Mouse (Mus musculus) G1E (cell line): ENCODE measurements around the gene Gm3417. TPM values are rescaled to one million over a fixed set of nuclear protein-coding genes. Genes with fewer than 3 reads are reported as not detected.
"Not testable (repeated sequence)": the region's sequence is repeated elsewhere in the genome, so short reads cannot be mapped to it uniquely, and the experiment has no call there.

ENCODE experiments used
- ATAC-seq: 2 replicates; pipeline ENCODE4 v1.8.0; 2016; ENCODE audit warnings: mild to moderate bottlenecking; ENCODE audit not compliant: insufficient number of reproducible peaks, poor library complexity, low FRiP score, severe bottlenecking; ENCODE audit errors: extremely low read depth
- DNase-seq: peaks from one replicate; pipeline ENCODE4 v3.0.0; 2012; ENCODE audit warnings: low spot score
- H3K27me3 ChIP-seq: 2 replicates; pipeline ENCODE4 v1.6.1; 2012; ENCODE audit warnings: mild to moderate bottlenecking, low read length, inconsistent platforms; ENCODE audit not compliant: insufficient read depth
- H3K36me3 ChIP-seq: replicated peaks from 2 replicates; pipeline ENCODE3; 2012; ENCODE audit warnings: mild to moderate bottlenecking, inconsistent platforms
- H3K4me1 ChIP-seq: 2 replicates; pipeline ENCODE4 v1.6.1; 2012; ENCODE audit warnings: low read depth, low read length, inconsistent platforms, mixed read lengths; ENCODE audit not compliant: insufficient read depth
- H3K4me3 ChIP-seq: 2 replicates; pipeline ENCODE4 v1.5.1; 2012; ENCODE audit warnings: low read depth, mild to moderate bottlenecking, inconsistent platforms, low read length, moderate library complexity, mixed read lengths
- H3K9me3 ChIP-seq: replicated peaks from 2 replicates; pipeline ENCODE4 v1.6.1; 2012; ENCODE audit warnings: inconsistent platforms
- CTCF ChIP-seq: IDR thresholded peaks from 2 replicates; pipeline ENCODE4 v1.5.1; 2012; ENCODE audit warnings: low read depth, low read length, inconsistent platforms, mixed read lengths
- GATA1 ChIP-seq: IDR thresholded peaks from 2 replicates; pipeline ENCODE4 v1.6.1; 2012; ENCODE audit warnings: borderline replicate concordance, low read length, inconsistent platforms, mixed read lengths
- GATA2 ChIP-seq: IDR thresholded peaks from 2 replicates; pipeline ENCODE4 v1.6.1; 2012; ENCODE audit warnings: low read depth, low read length, inconsistent platforms, borderline replicate concordance
- POLR2AphosphoS5 ChIP-seq: IDR thresholded peaks from 2 replicates; pipeline ENCODE4 v1.6.1; 2012; ENCODE audit warnings: low read depth, low read length, inconsistent platforms; ENCODE audit not compliant: insufficient replicate concordance
- TAL1 ChIP-seq: conservative IDR thresholded peaks from 2 replicates; pipeline ENCODE4 v1.6.1; 2012; ENCODE audit warnings: low read depth, low read length, inconsistent platforms, mixed read lengths
- polyA plus RNA-seq: library from polyadenylated mRNA; stranded (reverse); fragments of >175 nt; gene quantifications from 2 replicates; pipeline ENCODE4 v1.2.3, GENCODE M21; 2012
- total RNA-seq, 2 experiments: library from RNA; stranded (forward) in 1 of 2; stranded (reverse) in 1 of 2; fragments of 200-1000 nt in 1 of 2; fragments of >200 nt in 1 of 2; fragmentation: Nextera tagmentation in 1 of 2; gene quantifications; 2 replicates each; pipeline ENCODE4 v1.2.3; 2014 to 2017

The Gm3417 gene
- total and polyA plus RNA-seq, 3 experiments: 0.27 to 7.0 (median 2.5) TPM

- H3K9me3 ChIP-seq, DNase-seq, H3K27me3 ChIP-seq, H3K36me3 ChIP-seq, H3K4me3 ChIP-seq, ATAC-seq, H3K4me1 ChIP-seq: not testable (repeated sequence)
Measured at GRCm38 (mm10) chr17:14992522-14993138, 14.0 kb upstream of the Gm3417 start.

- ATAC-seq: peak; percentile 36
Measured at GRCm38 (mm10) chr17:14990116-14990702, 11.6 kb upstream of the Gm3417 start.

GRCm38 (mm10) chr17:14977718-14978361, 750 bp downstream of the Gm3417 start:
- not testable (repeated sequence) for H3K36me3 ChIP-seq, H3K27me3 ChIP-seq, DNase-seq, H3K4me1 ChIP-seq, H3K9me3 ChIP-seq
- peak; percentile 57 for ATAC-seq
- H3K4me3 ChIP-seq: peak overlapping the region; percentile 42; the same call in 1 of the 2 replicates

More at GRCm38 (mm10) chr17:14990116-14990702, 11.6 kb upstream of the Gm3417 start:
- H3K36me3 ChIP-seq, H3K9me3 ChIP-seq, H3K4me1 ChIP-seq, DNase-seq, H3K27me3 ChIP-seq: not testable (repeated sequence)
- peak overlapping the region; percentile 49; the same call in 1 of the 2 replicates for H3K4me3 ChIP-seq

DNA sequence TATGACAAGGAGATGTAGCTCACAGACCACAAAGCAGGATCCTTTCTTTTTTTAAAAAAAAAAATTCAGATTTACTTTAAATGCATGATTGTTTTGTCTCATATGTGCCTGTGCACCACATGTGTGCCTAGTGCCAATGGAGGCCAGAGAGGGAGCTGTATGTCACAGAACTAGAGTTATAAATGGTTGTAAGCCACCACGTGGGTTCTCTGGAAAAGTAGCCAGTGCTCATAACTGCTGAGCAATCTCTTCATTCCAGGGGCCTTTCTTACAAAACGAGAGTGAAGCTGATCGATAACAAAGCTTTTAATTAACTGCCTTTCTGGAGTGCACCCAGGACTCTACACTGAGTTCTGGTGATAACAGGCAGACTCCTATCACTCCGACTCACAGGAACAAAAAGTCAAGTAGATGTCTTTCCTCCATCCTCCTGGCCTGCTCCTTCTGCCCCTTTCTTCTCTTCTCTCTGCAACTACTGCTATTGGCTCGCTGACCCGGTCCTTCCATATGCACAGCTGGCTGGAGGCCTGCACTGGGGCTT, 10.1 kb downstream of the Gm3417 start:
- DNase-seq, H3K4me1 ChIP-seq, H3K9me3 ChIP-seq, H3K36me3 ChIP-seq, H3K4me3 ChIP-seq, H3K27me3 ChIP-seq: not testable (repeated sequence)
- ATAC-seq: peak; percentile 78

DNA sequence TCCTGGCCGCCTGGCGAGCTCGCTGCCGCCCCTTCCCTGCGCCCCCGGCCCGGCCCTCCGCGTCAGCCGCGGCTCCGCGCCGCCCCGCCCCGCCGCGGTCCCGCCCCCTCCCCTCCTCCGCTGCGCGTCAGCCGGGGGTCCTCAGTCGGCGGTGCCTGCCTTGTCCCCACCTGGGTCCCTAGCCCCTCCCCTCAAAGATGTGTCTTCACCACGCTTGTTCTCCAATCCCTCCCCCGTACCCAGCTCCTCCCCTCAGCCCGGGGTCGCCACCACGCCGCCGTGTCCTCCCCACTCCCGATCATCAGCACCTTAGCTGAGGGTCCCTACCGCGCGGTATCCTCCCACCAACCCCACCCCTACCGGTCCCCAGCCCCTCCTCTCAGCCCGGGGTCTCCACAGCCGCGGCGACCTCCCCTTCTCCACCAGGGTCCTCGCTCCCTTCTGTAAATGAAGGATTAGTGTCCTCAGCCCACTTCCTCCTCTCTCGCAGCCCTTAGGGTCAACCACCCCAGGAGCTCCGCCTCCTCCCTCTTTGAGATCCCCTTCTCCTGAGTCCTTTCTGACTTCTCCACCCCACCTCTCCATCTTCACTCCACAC, 16.9 kb downstream of the Gm3417 start:
- H3K36me3 ChIP-seq: peaks cover 20% of the 10 kb centered on the region
- H3K27me3 ChIP-seq, DNase-seq, H3K4me3 ChIP-seq, H3K9me3 ChIP-seq: not testable (repeated sequence)
- ATAC-seq: peak; percentile 68
- peaks cover 15% of the 10 kb centered on the region for H3K4me1 ChIP-seq

GRCm38 (mm10) chr17:14960951-14961556, 17.5 kb downstream of the Gm3417 start, which contains the start of gene Phf10:
TSS of gene Phf10 (minus strand) at chr17:14961273.
- DNase-seq, ATAC-seq: not testable (repeated sequence)
- H3K4me3 ChIP-seq: peak within 1 kb of the TSS; percentile 84

GRCm38 (mm10) chr17:14960520-14960919, 18.1 kb downstream of the Gm3417 start:
- H3K36me3 ChIP-seq: peaks cover 26% of the 10 kb centered on the region
- H3K27me3 ChIP-seq: no peaks in the 10 kb centered on the region
- peak; percentile 10 for DNase-seq

More at GRCm38 (mm10) chr17:14960951-14961556, 17.5 kb downstream of the Gm3417 start, which contains the start of gene Phf10:
- Histone ChIP-seq H3K4me1 (peaks cover 19% of the 10 kb centered on the region), H3K36me3 (peaks cover 26% of the 10 kb centered on the region)
- H3K9me3 ChIP-seq, H3K27me3 ChIP-seq: not testable (repeated sequence)

More at GRCm38 (mm10) chr17:14960520-14960919, 18.1 kb downstream of the Gm3417 start:
- peaks cover 19% of the 10 kb centered on the region for H3K4me1 ChIP-seq
- H3K4me3 ChIP-seq: peak overlapping the region; percentile 84
- H3K9me3 ChIP-seq: no peaks in the 10 kb centered on the region
- no peak for TF ChIP-seq TAL1
- TF ChIP-seq GATA1: no peak
- TF ChIP-seq GATA2: no peak
- TF ChIP-seq CTCF: no peak
- TF ChIP-seq POLR2AphosphoS5: no peak
- no peak for ATAC-seq
